Mouse (Mus musculus) ES-E14 (cell line): ENCODE measurements around the gene Fbxo46. TPM values are rescaled to one million over a fixed set of nuclear protein-coding genes. Genes with fewer than 3 reads are reported as not detected.
"Not testable (repeated sequence)": the region's sequence is repeated elsewhere in the genome, so short reads cannot be mapped to it uniquely, and the experiment has no call there.

Experiments used
- DNase-seq: peaks from one replicate; pipeline ENCODE4 v3.0.0-alpha.2; 2013; ENCODE audit warnings: low read depth, low spot score
- H3K27ac ChIP-seq: 2 replicates; pipeline ENCODE4 v1.5.1; 2012; ENCODE audit warnings: low read depth, mild to moderate bottlenecking, low read length, moderate library complexity, mixed read lengths; ENCODE audit not compliant: poor library complexity, insufficient read depth, severe bottlenecking
- H3K36me3 ChIP-seq: 2 replicates; pipeline ENCODE4 v1.6.1; 2012; ENCODE audit warnings: mild to moderate bottlenecking, low read length, moderate library complexity, mixed read lengths; ENCODE audit not compliant: control insufficient read depth, poor library complexity, insufficient read depth, severe bottlenecking
- H3K4me1 ChIP-seq, 2 experiments: fragments of 150-350 bp in 1 of 2; sonication (generic) in 1 of 2; 2 replicates each; pipeline ENCODE4 v1.6.1; 2012; ENCODE audit warnings: low read length in 2 of 2, mild to moderate bottlenecking in 1 of 2, mixed read lengths in 1 of 2; ENCODE audit not compliant: control insufficient read depth in 2 of 2, insufficient read depth in 2 of 2, poor library complexity in 1 of 2
- H3K4me3 ChIP-seq, 2 experiments: fragments of 150-350 bp in 1 of 2; sonication (generic) in 1 of 2; 2 replicates each; pipeline ENCODE4 v1.5.1; 2012; ENCODE audit warnings: low read length in 2 of 2, low read depth in 1 of 2, mild to moderate bottlenecking in 1 of 2, mixed read lengths in 1 of 2; ENCODE audit not compliant: insufficient read depth in 1 of 2, poor library complexity in 1 of 2, severe bottlenecking in 1 of 2
- H3K9ac ChIP-seq: 2 replicates; pipeline ENCODE4 v1.6.1; 2012; ENCODE audit warnings: low read depth, mild to moderate bottlenecking, low read length, mixed read lengths; ENCODE audit not compliant: poor library complexity, insufficient read depth, severe bottlenecking
- H3K9me3 ChIP-seq: fragments of 150-350 bp; sonication (generic); 2 replicates; pipeline ENCODE4 v1.6.1; 2012; ENCODE audit warnings: low read depth, mild to moderate bottlenecking, low read length; ENCODE audit not compliant: control insufficient read depth, insufficient read depth
- CHD2 ChIP-seq: IDR thresholded peaks from 2 replicates; pipeline ENCODE4 v1.6.1; 2014; ENCODE audit warnings: mild to moderate bottlenecking, low read depth, low read length, inconsistent platforms
- HCFC1 ChIP-seq: IDR thresholded peaks from 2 replicates; pipeline ENCODE4 v1.6.1; 2012; ENCODE audit warnings: low read length, inconsistent platforms, borderline replicate concordance; ENCODE audit not compliant: insufficient read depth
- MAFK ChIP-seq: IDR thresholded peaks from 2 replicates; pipeline ENCODE4 v1.6.1; 2014; ENCODE audit warnings: mild to moderate bottlenecking, low read depth, low read length, inconsistent platforms; ENCODE audit not compliant: insufficient read depth
- ZC3H11A ChIP-seq: IDR thresholded peaks from 2 replicates; pipeline ENCODE4 v1.6.1; 2012; ENCODE audit warnings: low read depth, mild to moderate bottlenecking, inconsistent platforms, low read length, borderline replicate concordance
- ZNF384 ChIP-seq: IDR thresholded peaks from 2 replicates; pipeline ENCODE4 v1.6.1; 2012; ENCODE audit warnings: low read depth, low read length, inconsistent platforms
- in situ Hi-C, 2 experiments: fragments of 600-800 bp; cut with MboI; formaldehyde crosslinking; loops; one replicate each; pipeline ENCODE4 v1.15.1; 2025; ENCODE audit warnings: low sequenced_read_pairs in 2 of 2, inconsistent platforms in 1 of 2; ENCODE audit not compliant: unreplicated experiment in 2 of 2
- total RNA-seq: library from RNA; depleted of rRNA; stranded (reverse); fragments of 300-350 nt; gene quantifications from 2 replicates; pipeline ENCODE4 v1.2.3, GENCODE M21; 2012; rRNA removed

Fbxo46 gene
- 19.5 and 27.1 TPM in 2 replicates for total RNA-seq

- no peak for TF ChIP-seq ZC3H11A
- TF ChIP-seq MAFK: no peak
- TF ChIP-seq ZNF384: no peak
- peak; percentile 96 for TF ChIP-seq HCFC1
- 0 out of 2 replicates have a peak, but pooled peaks have one; percentile 20 for TF ChIP-seq CHD2
Measured at GRCm38 (mm10) chr7:19119631-19120429, at the start of gene Fbxo46. Gene Fbxo46 (plus strand): TSS chr7:19119859.

GRCm38 (mm10) chr7:19071024-19071423 lies 48.6 kb upstream of the Fbxo46 start:
- H3K4me1 ChIP-seq, in situ Hi-C loops: not testable (repeated sequence)

More at GRCm38 (mm10) chr7:19119631-19120429, at the start of gene Fbxo46:
- in situ Hi-C loops: no loop called here
- Histone ChIP-seq H3K4me3 (peak within 1 kb of the TSS; percentile 94 to 97), H3K9me3 (no peaks in the 10 kb centered on the region), H3K9ac (peak within 1 kb of the TSS; percentile 91), H3K27ac (no peak within 1 kb of the TSS), H3K4me1 (peaks cover 0 to 4% of the 10 kb centered on the region in 2 experiments; a peak in 2 of 4 replicates), H3K36me3 (no peaks in the 10 kb centered on the region)
- peak; percentile 96 for DNase-seq

GRCm38 (mm10) chr7:19073504-19073903 lies 46.2 kb upstream of the Fbxo46 start:
- Histone ChIP-seq H3K9me3 (no peaks in the 10 kb centered on the region), H3K9ac (no peak overlapping the region), H3K4me3 (peak overlapping the region in 1 of 2 experiments; percentile 17; a peak in 1 of 4 replicates), H3K36me3 (peaks cover 6% of the 10 kb centered on the region), H3K27ac (no peak overlapping the region), H3K4me1 (peaks cover 0 to 12% of the 10 kb centered on the region in 2 experiments; a peak in 3 of 4 replicates)
- in situ Hi-C loops: no loop called here
- no peak for TF ChIP-seq MAFK
- TF ChIP-seq ZNF384: no peak
- TF ChIP-seq CHD2: no peak
- no peak for TF ChIP-seq ZC3H11A
- TF ChIP-seq HCFC1: no peak
- peak; percentile 82 for DNase-seq

More at GRCm38 (mm10) chr7:19071024-19071423, 48.6 kb upstream of the Fbxo46 start:
- H3K9me3 ChIP-seq, DNase-seq, H3K27ac ChIP-seq, H3K36me3 ChIP-seq, H3K4me3 ChIP-seq, H3K9ac ChIP-seq: not testable (repeated sequence)

DNA sequence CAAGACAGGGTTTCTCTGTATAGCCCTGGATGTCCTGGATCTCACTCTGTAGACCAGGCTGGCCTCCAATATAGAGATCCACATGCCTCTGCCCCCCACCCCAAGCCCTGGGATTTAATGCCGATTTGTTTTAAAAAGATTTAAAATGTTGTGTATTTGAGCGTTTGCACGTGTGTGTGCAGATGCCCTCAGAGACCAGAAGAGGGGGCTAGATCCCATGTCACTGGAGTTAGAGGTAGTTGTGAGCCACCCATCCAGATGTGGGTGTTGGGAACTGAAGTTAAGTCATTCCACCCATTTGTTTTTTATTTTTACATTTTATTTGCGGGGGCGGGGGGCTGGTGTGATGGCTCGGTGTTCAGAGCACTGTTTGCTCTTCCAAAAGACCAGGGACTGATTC lies 45.2 kb upstream of the Fbxo46 start:
- Histone ChIP-seq H3K9me3 (no peaks in the 10 kb centered on the region), H3K27ac (no peak overlapping the region), H3K36me3 (peaks cover 13% of the 10 kb centered on the region), H3K4me3 (no peak overlapping the region), H3K9ac (no peak overlapping the region), H3K4me1 (peaks cover 0 to 12% of the 10 kb centered on the region in 2 experiments; a peak in 3 of 4 replicates)
- TF ChIP-seq HCFC1: no peak
- TF ChIP-seq MAFK: no peak
- TF ChIP-seq ZC3H11A: no peak
- TF ChIP-seq ZNF384: no peak
- in situ Hi-C loops: no loop called here
- no peak for DNase-seq

GRCm38 (mm10) chr7:19075231-19075630 lies 44.4 kb upstream of the Fbxo46 start:
- H3K4me3 ChIP-seq: no peak overlapping the region; a peak in 1 of 4 replicates
- no peaks in the 10 kb centered on the region for H3K9me3 ChIP-seq
- no peak for DNase-seq
- TF ChIP-seq ZNF384 (no peak), MAFK (no peak), CHD2 (no peak), HCFC1 (no peak), ZC3H11A (no peak)
- in situ Hi-C loops: no loop called here
- H3K36me3 ChIP-seq: peaks cover 19% of the 10 kb centered on the region
- peaks cover 0 to 16% of the 10 kb centered on the region in 2 experiments; a peak in 3 of 4 replicates for H3K4me1 ChIP-seq
- no peak overlapping the region for H3K27ac ChIP-seq
- no peak overlapping the region for H3K9ac ChIP-seq
